Mouse (Mus musculus) E14TG2a.4 (cell line): ENCODE data around the gene Sc5d.

Experiments
- CTCF ChIP-seq: conservative IDR thresholded peaks from 2 replicates; pipeline ENCODE4 v1.5.1; 2014; ENCODE audit warnings: low read length
- NANOG ChIP-seq: IDR thresholded peaks from 2 replicates; pipeline ENCODE4 v1.6.1; 2014; ENCODE audit warnings: borderline replicate concordance, low read length, mixed read lengths
- POU5F1 ChIP-seq: IDR thresholded peaks from 2 replicates; pipeline ENCODE4 v1.6.1; 2014; ENCODE audit warnings: low read length, borderline replicate concordance

- TF ChIP-seq CTCF (no peak), POU5F1 (no peak), NANOG (no peak)
Observed at GRCm38 (mm10) chr9:42213142-42213541, 50.9 kb downstream of the Sc5d start.
